Mouse (Mus musculus) thymus, adult 2 months (tissue): ENCODE results near the gene Arl15.
"Not testable (repeated sequence)": the region's sequence is repeated elsewhere in the genome, so short reads cannot be mapped to it uniquely, and the experiment has no call there.

Source experiments
- CTCF ChIP-seq: fragments of 200-500 bp; IDR thresholded peaks from 2 replicates; pipeline ENCODE4 v1.5.1; 2012; ENCODE audit warnings: mild to moderate bottlenecking, control low read depth, low read length, moderate library complexity, borderline replicate concordance; ENCODE audit not compliant: control insufficient read depth, poor library complexity, insufficient read depth; ENCODE audit errors: extremely low read depth
- POLR2A ChIP-seq: fragments of 200-500 bp; IDR thresholded peaks from 2 replicates; pipeline ENCODE4 v1.6.1; 2012; ENCODE audit warnings: mild to moderate bottlenecking, low read length, control low read depth, moderate library complexity; ENCODE audit not compliant: control insufficient read depth, poor library complexity, insufficient read depth; ENCODE audit errors: extremely low read depth

DNA sequence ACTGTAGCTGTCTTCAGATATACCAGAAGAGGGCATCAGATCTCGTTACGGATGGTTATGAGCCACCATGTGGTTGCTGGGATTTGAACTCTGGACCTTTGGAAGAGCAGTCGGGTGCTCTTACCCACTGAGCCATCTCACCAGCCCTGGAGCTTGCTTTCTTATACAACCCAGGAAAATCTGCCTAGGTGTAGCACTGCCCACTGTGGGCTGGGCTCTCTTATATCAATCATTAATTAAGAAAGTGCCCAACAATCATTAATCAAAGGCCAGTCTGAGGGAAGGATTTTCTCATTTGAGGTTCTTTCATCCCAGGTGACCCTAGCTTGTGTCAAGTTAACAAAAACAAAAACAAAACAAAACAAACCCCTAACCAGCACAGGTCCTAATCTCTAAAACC, 4.3 kb upstream of the Arl15 start:
- not testable (repeated sequence) for TF ChIP-seq POLR2A, CTCF
